Mouse (Mus musculus): ENCODE results near the gene Olfr1308.

The Olfr1308 gene

GRCm38 (mm10) chr2:111964844-111965243, at the start of gene Olfr1308:
Olfr1308 (minus strand) TSS chr2:111964944.
- in situ Hi-C loops (cut with MboI; ENCODE audit: low pct_unique_long_range_greater_than_20kb in 1 of 2, low sequenced_read_pairs in 2 of 2, unreplicated experiment in 1 of 2): no loop called here

- in situ Hi-C loops (cut with MboI; ENCODE audit: low pct_unique_long_range_greater_than_20kb in 1 of 2, low sequenced_read_pairs in 2 of 2, unreplicated experiment in 1 of 2): no loop called here
These were observed 47.9 kb upstream of the Olfr1308 start, which contains the start of gene Olfr1310 for GRCm38 (mm10) chr2:112012608-112013007. Olfr1310 (minus strand) TSS chr2:112012708.

- in situ Hi-C loops (cut with MboI; ENCODE audit: low pct_unique_long_range_greater_than_20kb in 1 of 2, low sequenced_read_pairs in 2 of 2, unreplicated experiment in 1 of 2): no loop called here
These were observed 25.4 kb upstream of the Olfr1308 start, which contains the start of gene Olfr1309 for GRCm38 (mm10) chr2:111990181-111990580. Olfr1309 (minus strand) TSS chr2:111990281.

GRCm38 (mm10) chr2:111949340-111949739, 15.4 kb downstream of the Olfr1308 start, which contains the start of gene Olfr1307:
Olfr1307 (minus strand) TSS chr2:111949440.
- in situ Hi-C loops (cut with MboI; ENCODE audit: low pct_unique_long_range_greater_than_20kb in 1 of 2, low sequenced_read_pairs in 2 of 2, unreplicated experiment in 1 of 2): no loop called here

- in situ Hi-C loops (cut with MboI; ENCODE audit: low pct_unique_long_range_greater_than_20kb in 1 of 2, low sequenced_read_pairs in 2 of 2, unreplicated experiment in 1 of 2): no loop called here
These were observed 48.6 kb downstream of the Olfr1308 start, which contains the start of gene Olfr1306 for GRCm38 (mm10) chr2:111916171-111916570. Olfr1306 (minus strand) TSS chr2:111916271.
